Mouse (Mus musculus) spleen, adult 2 months (tissue): ENCODE data around the gene Ranbp2. TPM values are rescaled to one million over a fixed set of nuclear protein-coding genes. Genes with fewer than 3 reads are reported as not detected.
"Not testable (repeated sequence)": the region's sequence is repeated elsewhere in the genome, so short reads cannot be mapped to it uniquely, and the experiment has no call there.

Experiments
- DNase-seq, 2 experiments: peaks; one replicate each; pipeline versions ENCODE4 v3.0.0 to v3.0.0-alpha.2; 2012 to 2021; ENCODE audit warnings: low spot score in 2 of 2, low read depth in 1 of 2
- H3K27ac ChIP-seq: fragments of 200-500 bp; 2 replicates; pipeline ENCODE4 v1.5.1; 2012; ENCODE audit warnings: low read length, inconsistent platforms; ENCODE audit not compliant: insufficient read depth
- H3K27me3 ChIP-seq: fragments of 200-500 bp; 2 replicates; pipeline ENCODE4 v1.6.1; 2012; ENCODE audit warnings: mild to moderate bottlenecking, moderate library complexity, low read length, inconsistent platforms; ENCODE audit not compliant: control insufficient read depth, insufficient read depth
- H3K36me3 ChIP-seq: fragments of 200-500 bp; 2 replicates; pipeline ENCODE4 v1.6.1; 2012; ENCODE audit warnings: mild to moderate bottlenecking, low read length, inconsistent platforms; ENCODE audit not compliant: control insufficient read depth, insufficient read depth
- H3K4me1 ChIP-seq: fragments of 200-500 bp; 2 replicates; pipeline ENCODE4 v1.6.1; 2011; ENCODE audit warnings: inconsistent platforms; ENCODE audit not compliant: control insufficient read depth, insufficient read depth, insufficient read length
- H3K4me3 ChIP-seq: fragments of 200-500 bp; 2 replicates; pipeline ENCODE4 v1.5.1; 2011; ENCODE audit warnings: mild to moderate bottlenecking, inconsistent platforms; ENCODE audit not compliant: insufficient read depth, insufficient read length; ENCODE audit errors: extremely low read depth
- CTCF ChIP-seq: fragments of 200-500 bp; IDR thresholded peaks from 2 replicates; pipeline ENCODE4 v1.5.1; 2011; ENCODE audit warnings: mild to moderate bottlenecking, inconsistent platforms; ENCODE audit not compliant: insufficient read depth, insufficient read length, insufficient replicate concordance; ENCODE audit errors: extremely low read depth
- POLR2A ChIP-seq: fragments of 200-500 bp; IDR thresholded peaks from 2 replicates; pipeline ENCODE4 v1.6.1; 2011; ENCODE audit warnings: low read depth, low read length, inconsistent platforms
- WGBS: fragments of 180-500 bp; shearing (Covaris S2); methylation state at CpG from one replicate; pipeline ENCODE4 v1.1.7; 2018; 5-methylcytosine and 5-hydroxymethylcytosine counted together
- polyA plus RNA-seq: library from polyadenylated mRNA; depleted of rRNA; stranded (reverse); fragments of >200 nt; gene quantifications from 2 replicates; pipeline ENCODE4 v1.2.3, GENCODE M21; 2012

Ranbp2 gene
- polyA plus RNA-seq, 1 experiment: 2.5 TPM

DNA sequence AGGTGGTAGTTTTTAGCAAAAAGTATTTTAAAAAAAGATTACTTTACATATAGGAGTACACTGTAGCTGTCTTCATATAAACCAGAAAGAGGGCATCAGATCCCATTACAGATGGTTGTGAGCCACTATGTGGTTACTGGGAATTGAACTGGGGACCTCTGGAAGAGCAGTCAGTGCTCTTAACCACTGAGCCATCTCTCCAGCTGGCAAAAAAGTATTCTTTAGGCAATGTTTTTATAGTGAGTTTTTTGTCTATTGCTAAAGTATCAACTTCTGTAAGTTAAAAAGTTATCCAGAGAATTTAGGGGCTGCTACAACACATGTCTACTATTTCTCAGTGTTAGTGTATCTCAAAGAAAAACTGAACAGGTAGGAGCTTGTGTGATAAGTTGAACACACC lies 50.0 kb downstream of the Ranbp2 start:
- no peak for DNase-seq
- H3K27ac ChIP-seq: no peak overlapping the region
- H3K4me1 ChIP-seq: no peaks in the 10 kb centered on the region
- H3K4me3 ChIP-seq: no peak overlapping the region
- no peaks in the 10 kb centered on the region for H3K27me3 ChIP-seq
- H3K36me3 ChIP-seq: peaks cover 16% of the 10 kb centered on the region
- TF ChIP-seq CTCF (no peak), POLR2A (no peak)

DNA sequence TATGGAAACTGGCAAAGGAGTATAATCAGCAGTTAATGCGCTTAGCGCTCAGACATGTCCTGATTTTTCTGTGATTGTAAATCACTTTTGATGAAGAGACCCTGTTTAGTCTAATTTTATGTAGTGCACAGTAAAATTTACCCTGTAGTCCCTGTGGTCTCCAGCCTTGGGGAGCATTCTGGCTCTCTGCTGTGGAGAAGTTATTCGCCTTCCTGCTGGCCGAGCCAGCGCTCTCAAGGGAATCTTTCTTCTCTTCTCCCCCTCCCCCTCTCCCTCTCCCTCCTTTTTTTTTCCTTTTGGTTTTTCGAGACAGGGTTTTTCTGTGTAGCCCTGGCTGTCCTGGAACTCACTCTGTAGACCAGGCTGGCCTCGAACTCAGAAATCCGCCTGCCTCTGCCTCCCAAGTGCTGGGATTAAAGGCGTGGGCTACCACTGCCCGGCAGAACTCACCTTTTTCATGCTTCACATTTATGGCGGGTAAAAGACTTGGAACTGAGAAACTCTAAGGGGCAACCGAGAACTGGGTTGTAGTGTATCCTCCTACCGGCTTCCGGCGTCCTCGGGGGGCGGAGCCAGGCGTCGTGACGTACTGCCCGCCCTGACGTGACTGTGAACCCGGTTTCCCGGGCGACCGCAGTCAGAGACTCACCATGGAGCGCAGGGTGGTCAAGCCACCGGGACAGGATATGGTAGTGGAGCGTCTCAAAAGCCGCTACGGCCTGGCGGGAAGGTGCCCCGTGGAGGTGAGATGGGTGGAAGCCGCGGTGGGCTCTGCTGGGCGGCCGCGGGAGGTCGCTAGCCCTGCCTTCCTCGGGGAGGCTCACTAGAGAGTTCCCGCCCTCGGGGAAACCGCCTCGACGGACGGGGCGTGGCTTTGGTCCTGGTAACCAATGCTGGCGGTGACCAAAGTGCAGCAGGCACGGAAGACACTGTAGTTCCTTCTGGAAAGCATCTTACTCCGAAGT lies 50.9 kb downstream of the Ranbp2 start, which contains the start of gene Ccdc138:
Gene Ccdc138, plus strand, starts transcription at position 629 of the 965 bp plus-strand sequence.
- Histone ChIP-seq H3K27me3 (no peaks in the 10 kb centered on the region), H3K4me1 (no peaks in the 10 kb centered on the region), H3K27ac (peak within 1 kb of the TSS; percentile 92), H3K36me3 (peaks cover 11% of the 10 kb centered on the region), H3K4me3 (peak within 1 kb of the TSS; percentile 90)
- under 1% methylated on average over 50 of the region's 50 CpGs for WGBS
- TF ChIP-seq POLR2A (no peak), CTCF (peak; percentile 58; the same call in 1 of the 2 replicates)
- peak; percentile 82 to 92 for DNase-seq

DNA sequence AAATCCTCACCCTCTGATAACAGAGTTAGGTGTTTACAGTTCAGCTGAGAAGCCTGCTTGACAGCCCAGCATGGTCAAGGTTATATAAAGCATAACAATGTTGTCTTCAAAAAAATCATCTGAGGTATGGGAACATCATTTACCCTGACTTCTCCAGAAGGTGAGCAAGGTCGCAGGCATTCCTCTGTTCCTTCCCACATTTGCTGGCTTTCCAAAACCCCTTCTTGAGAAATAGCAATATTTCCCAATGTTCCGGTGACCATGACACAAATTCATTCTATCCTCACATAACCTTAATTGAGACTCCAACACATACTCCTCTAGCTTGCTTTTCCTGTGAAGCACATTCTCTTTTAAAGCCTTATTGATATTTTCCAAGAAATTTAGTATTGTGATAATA lies 51.8 kb downstream of the Ranbp2 start:
- DNase-seq: no peak
- Histone ChIP-seq H3K4me3 (peak overlapping the region; percentile 90), H3K27ac (no peak overlapping the region; the same call in 1 of the 2 replicates), H3K27me3 (no peaks in the 10 kb centered on the region), H3K36me3 (peaks cover 4% of the 10 kb centered on the region; the same call in 1 of the 2 replicates), H3K4me1 (no peaks in the 10 kb centered on the region)
- WGBS: 60% methylated on average over 2 of the region's 2 CpGs
- TF ChIP-seq POLR2A: no peak
- TF ChIP-seq CTCF: no peak

DNA sequence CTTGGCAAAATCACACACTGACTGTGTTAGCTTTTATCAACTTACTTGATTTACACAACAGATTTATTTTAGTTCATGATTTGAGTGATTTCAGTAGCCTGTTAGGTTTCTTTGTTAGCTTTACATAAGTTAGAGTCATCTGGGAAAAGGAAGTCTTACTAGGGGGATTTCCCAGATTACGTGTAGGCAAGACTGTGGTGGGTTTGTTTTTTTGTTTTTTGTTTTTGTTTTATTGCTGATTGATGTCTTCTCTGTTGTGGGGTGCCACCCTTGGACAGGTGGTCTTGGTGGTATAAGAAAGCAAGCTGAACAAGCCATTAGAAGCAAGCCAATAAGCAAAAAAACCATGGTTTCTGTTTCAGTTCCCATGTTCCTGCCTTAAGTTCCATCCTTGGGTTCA lies 82.6 kb downstream of the Ranbp2 start:
- Histone ChIP-seq H3K4me1 (no peaks in the 10 kb centered on the region), H3K36me3 (no peaks in the 10 kb centered on the region), H3K27ac (no peak overlapping the region), H3K27me3 (no peaks in the 10 kb centered on the region), H3K4me3 (no peak overlapping the region)
- no peak for DNase-seq
- 53% methylated on average over 1 of the region's 1 CpGs for WGBS
- TF ChIP-seq CTCF (no peak), POLR2A (no peak)

DNA sequence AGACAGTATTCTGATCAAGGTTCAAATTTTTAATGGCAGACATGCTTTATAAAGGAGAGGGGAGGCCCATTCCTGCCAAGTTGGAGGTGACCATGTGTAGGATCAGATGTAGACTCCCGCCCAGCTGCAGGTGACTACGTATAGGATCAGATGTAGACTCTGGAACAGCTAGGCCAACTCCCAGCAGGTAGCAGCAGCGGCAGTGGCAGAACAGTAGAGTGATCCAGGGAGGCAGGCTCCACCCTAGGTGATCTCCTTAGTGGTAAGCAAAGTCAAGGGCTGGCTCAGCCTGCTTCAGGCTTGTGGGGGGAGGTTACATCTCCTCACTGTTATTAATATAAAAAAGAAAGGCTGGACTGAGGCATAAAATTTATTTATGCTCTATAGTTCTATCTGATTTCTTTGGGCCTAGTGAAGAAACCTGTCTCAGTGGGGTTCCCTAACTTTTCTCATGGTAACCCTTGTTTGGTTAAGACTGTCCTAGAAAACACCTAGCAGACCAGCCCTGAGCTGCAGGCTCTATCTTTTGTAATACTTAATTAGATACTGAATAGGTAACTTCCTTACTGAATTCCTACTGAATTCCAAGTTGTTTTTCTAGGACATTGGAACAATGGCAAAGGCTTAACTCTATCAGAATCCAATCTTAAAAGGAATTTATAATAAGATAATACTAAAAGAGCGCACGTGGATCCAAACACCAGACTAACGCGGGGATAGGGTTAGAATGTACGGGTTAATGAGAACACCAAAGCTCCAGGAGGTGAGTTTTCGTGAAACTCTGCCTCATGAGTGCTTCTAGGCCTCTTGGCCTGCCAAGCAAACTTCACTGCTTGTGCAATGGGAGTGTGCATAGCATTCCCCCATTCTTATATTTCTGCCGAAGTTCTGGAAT lies 84.4 kb downstream of the Ranbp2 start:
- Histone ChIP-seq H3K27me3 (no peaks in the 10 kb centered on the region), H3K27ac (no peak overlapping the region), H3K36me3 (no peaks in the 10 kb centered on the region), H3K4me3 (no peak overlapping the region), H3K4me1 (no peaks in the 10 kb centered on the region)
- TF ChIP-seq CTCF (no peak), POLR2A (no peak)
- no peak for DNase-seq
- 95% methylated on average over 10 of the region's 10 CpGs for WGBS

DNA sequence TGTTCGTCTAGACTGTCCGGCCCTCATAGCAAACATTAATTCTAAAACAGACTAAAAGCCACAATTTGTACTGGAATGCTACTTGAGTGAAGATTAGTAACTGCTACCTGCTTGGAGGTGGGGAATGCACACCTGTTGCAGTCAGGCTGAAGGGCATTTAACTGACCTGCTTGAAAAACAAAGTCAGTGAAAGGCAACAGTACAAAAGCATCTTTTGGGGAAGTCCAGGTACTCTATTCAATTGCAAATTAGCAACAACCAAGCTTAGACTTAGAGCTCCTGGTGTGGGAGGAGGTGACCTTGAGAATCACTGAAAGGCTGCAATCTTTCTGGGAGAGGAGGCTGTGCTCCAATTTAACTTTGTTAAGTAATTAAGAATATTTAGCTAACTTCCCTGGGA lies 85.5 kb downstream of the Ranbp2 start:
- DNase-seq: no peak
- H3K27ac ChIP-seq: no peak overlapping the region
- TF ChIP-seq POLR2A (no peak), CTCF (no peak)
- WGBS: 95% methylated on average over 2 of the region's 2 CpGs
- no peaks in the 10 kb centered on the region for H3K36me3 ChIP-seq
- H3K27me3 ChIP-seq: no peaks in the 10 kb centered on the region
- no peaks in the 10 kb centered on the region for H3K4me1 ChIP-seq
- H3K4me3 ChIP-seq: no peak overlapping the region

DNA sequence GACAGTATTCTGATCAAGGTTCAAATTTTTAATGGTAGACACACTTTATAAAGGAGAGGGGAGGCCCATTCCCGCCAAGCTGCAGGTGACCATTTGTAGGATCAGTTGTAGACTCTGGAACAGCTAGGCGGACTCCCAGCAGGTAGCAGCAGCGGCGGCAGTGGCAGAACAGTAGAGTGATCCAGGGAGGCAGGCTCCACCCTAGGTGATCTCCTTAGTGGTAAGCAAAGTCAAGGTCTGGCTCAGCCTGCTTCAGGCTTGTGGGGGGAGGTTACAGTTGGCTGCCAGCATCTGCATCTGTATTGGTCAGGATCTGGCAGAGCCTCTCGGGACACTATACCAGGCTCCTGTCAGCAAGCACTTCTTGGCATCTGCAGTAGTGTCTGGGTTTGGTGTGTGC lies 89.6 kb downstream of the Ranbp2 start:
- not testable (repeated sequence) for H3K4me1 ChIP-seq, H3K27ac ChIP-seq, DNase-seq, H3K27me3 ChIP-seq, H3K4me3 ChIP-seq, H3K36me3 ChIP-seq
- 96% methylated on average over 5 of the region's 5 CpGs for WGBS
